Mouse (Mus musculus) stomach, embryonic 14.5 days (tissue): ENCODE results near the gene Znhit3. TPM values are rescaled to one million over a fixed set of nuclear protein-coding genes. Genes with fewer than 3 reads are reported as not detected.

Source experiments
- ATAC-seq: fragments of 200-750 bp; cut with Nextera tagmentation; 2 replicates; pipeline ENCODE4 v1.8.0; 2017; ENCODE audit warnings: low read depth, moderate TSS enrichment; ENCODE audit not compliant: insufficient number of reproducible peaks, insufficient read depth, low FRiP score
- H3K27ac ChIP-seq: fragments of 300-500 bp; sonication (generic); 2 replicates; pipeline ENCODE4 v1.5.1; 2014; ENCODE audit warnings: mild to moderate bottlenecking, low read length, moderate library complexity, mixed read lengths
- H3K27me3 ChIP-seq: fragments of 300-500 bp; sonication (generic); 2 replicates; pipeline ENCODE4 v1.6.1; 2014; ENCODE audit warnings: low read length, control low read depth, mixed read lengths; ENCODE audit not compliant: control insufficient read depth, insufficient read depth
- H3K36me3 ChIP-seq: fragments of 300-500 bp; sonication (generic); 2 replicates; pipeline ENCODE4 v1.6.1; 2014; ENCODE audit warnings: mild to moderate bottlenecking, control low read depth, low read length, moderate library complexity, mixed read lengths; ENCODE audit not compliant: control insufficient read depth, insufficient read depth
- H3K4me1 ChIP-seq: fragments of 300-500 bp; sonication (generic); 2 replicates; pipeline ENCODE4 v1.6.1; 2014; ENCODE audit warnings: low read length, control low read depth, mixed read lengths; ENCODE audit not compliant: control insufficient read depth, insufficient read depth
- H3K4me2 ChIP-seq: fragments of 300-500 bp; sonication (generic); replicated peaks from 2 replicates; pipeline ENCODE4 v1.6.1; 2014; ENCODE audit warnings: low read depth, low read length, control low read depth
- H3K4me3 ChIP-seq: fragments of 300-500 bp; sonication (generic); 2 replicates; pipeline ENCODE4 v1.5.1; 2014; ENCODE audit warnings: low read depth, low read length, control low read depth
- H3K9ac ChIP-seq: fragments of 300-500 bp; sonication (generic); replicated peaks from 2 replicates; pipeline ENCODE4 v1.6.1; 2014; ENCODE audit warnings: low read depth, mild to moderate bottlenecking, control low read depth, low read length, moderate library complexity, mixed read lengths
- H3K9me3 ChIP-seq: fragments of 300-500 bp; sonication (generic); 2 replicates; pipeline ENCODE4 v1.6.1; 2016; ENCODE audit warnings: low read depth, low read length, control low read depth; ENCODE audit not compliant: control insufficient read depth
- WGBS: fragments of 180-500 bp; shearing (Covaris S2); extraction: QIAGEN DNeasy Blood & Tissue Kit; methylation state at CpG from one replicate; pipeline ENCODE4 v1.1.7; 2014; 5-methylcytosine and 5-hydroxymethylcytosine counted together
- polyA plus RNA-seq: library from polyadenylated mRNA; unstranded; fragments of >200 nt; fragmentation: Nextera tagmentation; extraction: Ambion mirVana; gene quantifications from 2 replicates; pipeline ENCODE4 v1.2.1, GENCODE M21; 2014

The Znhit3 gene
- polyA plus RNA-seq, 1 experiment from 2014 or later, result 64.3 TPM

DNA sequence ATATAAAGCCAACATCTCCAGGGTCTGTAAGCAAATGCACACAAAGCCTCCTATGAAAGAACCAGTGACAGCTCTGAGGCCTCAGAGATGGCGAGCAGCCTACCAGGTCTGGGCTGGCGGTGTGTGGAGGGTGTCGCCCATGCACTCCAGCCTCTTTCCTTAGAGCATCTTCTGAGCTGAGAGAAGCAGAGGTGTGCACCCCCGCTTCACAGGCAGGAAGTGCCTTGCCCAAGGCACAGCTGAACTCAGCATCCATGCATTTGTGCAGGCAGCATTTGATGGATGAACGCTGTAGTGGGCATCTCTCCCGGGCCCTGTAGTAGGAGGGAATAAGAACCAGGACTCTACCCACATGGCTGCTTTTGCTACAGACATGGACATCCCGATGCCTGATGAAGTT, 24.5 kb downstream of the Znhit3 start:
- WGBS, result 95% methylated on average over 7 of the region's 7 CpGs

DNA sequence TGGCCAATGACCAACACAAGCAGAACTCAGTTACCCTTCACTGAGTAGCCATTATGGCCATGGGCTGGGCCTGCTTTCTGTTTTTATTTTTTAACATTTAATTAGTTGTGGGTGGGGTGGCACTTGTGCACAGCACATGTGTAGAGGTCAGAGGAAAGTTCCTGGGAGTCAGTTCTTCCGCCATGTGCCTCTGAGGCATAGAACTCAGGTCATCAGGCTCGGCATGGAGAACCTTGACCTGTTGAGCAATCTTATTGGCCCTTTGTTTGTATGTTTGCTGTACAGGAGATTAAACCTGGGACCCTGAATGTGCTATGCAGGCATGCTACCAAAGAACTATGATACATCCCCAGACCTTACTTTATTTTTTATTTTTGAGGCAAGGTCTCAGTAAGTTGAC, 26.7 kb downstream of the Znhit3 start:
- Histone ChIP-seq H3K27ac (no peak overlapping the region), H3K4me2 (no peak overlapping the region), H3K4me3 (no peak overlapping the region), H3K27me3 (no peaks in the 10 kb centered on the region), H3K4me1 (no peaks in the 10 kb centered on the region), H3K36me3 (peaks cover 33% of the 10 kb centered on the region), H3K9me3 (no peaks in the 10 kb centered on the region), H3K9ac (no peak overlapping the region)
- ATAC-seq, result no peak
- 90% methylated on average over 2 of the region's 2 CpGs for WGBS

More for the DNA sequence above, 24.5 kb downstream of the Znhit3 start:
- Histone ChIP-seq H3K36me3 (peaks cover 32% of the 10 kb centered on the region), H3K4me1 (no peaks in the 10 kb centered on the region), H3K9me3 (no peaks in the 10 kb centered on the region), H3K27me3 (no peaks in the 10 kb centered on the region), H3K4me3 (no peak overlapping the region), H3K4me2 (no peak overlapping the region), H3K27ac (no peak overlapping the region), H3K9ac (no peak overlapping the region)
- ATAC-seq, result no peak

DNA sequence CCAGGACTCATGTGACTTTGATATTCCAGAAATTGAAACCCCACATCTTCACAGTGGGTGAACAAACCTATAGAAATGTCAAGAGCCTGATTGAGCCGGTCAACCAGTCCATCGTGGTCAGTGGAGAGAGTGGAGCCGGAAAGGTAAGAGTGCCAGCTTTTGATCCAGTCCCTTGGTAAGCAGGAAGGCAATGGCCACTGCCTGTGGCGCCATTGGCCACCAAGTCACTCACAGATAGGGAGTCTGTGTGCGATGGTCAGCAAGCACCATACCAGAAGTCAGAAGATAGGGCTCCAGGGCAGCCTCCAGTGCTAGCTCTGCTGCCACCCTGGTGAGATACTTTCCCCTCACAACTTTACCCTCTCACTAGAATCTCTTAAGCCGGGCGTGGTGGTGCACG, 28.1 kb downstream of the Znhit3 start:
- H3K9me3 ChIP-seq, result no peaks in the 10 kb centered on the region
- H3K4me2 ChIP-seq, result no peak overlapping the region
- H3K4me1 ChIP-seq, result no peaks in the 10 kb centered on the region
- H3K9ac ChIP-seq, result no peak overlapping the region
- peaks cover 31% of the 10 kb centered on the region for H3K36me3 ChIP-seq
- H3K4me3 ChIP-seq, result no peak overlapping the region
- no peak for ATAC-seq
- no peaks in the 10 kb centered on the region for H3K27me3 ChIP-seq
- no peak overlapping the region for H3K27ac ChIP-seq
- 94% methylated on average over 8 of the region's 8 CpGs for WGBS

DNA sequence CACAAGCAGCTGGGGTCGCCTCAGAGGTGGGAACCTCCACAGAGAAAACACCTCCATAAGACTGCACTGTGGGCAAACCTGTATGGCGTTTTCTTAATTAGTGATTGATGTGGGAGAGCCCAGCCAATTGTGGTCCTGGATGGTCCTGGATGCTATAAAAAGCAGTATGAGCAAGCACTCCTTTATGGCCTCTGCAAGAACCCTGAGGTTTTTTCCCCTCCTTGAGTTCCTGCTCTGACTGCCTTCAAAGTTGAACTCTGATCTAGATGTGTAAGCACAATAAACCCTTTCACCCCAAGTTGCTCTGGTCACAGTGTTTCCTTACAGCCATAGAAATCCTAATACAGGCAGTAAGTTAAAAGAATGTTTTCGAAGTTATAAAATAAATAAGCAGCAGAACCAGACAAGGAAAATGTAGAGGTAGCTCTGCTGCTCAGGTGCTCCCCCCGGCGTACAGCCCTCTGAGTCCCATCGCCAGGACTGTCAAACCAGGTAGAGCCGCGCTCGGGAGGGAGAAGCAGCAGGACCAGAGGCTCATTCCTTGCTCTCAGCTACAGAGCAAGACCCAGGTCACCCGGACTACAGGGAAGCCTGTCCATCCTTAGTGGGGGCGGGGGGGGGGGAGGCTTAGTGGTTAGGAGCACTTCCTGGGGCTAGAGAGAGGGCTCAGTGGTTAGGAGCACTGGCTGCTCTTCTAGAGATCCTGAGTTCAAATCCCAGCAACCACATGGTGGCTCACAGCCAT, 29.2 kb downstream of the Znhit3 start:
- Histone ChIP-seq H3K4me1 (no peaks in the 10 kb centered on the region), H3K4me3 (no peak overlapping the region), H3K9ac (no peak overlapping the region), H3K27me3 (no peaks in the 10 kb centered on the region), H3K27ac (no peak overlapping the region), H3K9me3 (no peaks in the 10 kb centered on the region), H3K36me3 (peaks cover 26% of the 10 kb centered on the region), H3K4me2 (no peak overlapping the region)
- ATAC-seq, result no peak
- WGBS, result 89% methylated on average over 11 of the region's 11 CpGs

DNA sequence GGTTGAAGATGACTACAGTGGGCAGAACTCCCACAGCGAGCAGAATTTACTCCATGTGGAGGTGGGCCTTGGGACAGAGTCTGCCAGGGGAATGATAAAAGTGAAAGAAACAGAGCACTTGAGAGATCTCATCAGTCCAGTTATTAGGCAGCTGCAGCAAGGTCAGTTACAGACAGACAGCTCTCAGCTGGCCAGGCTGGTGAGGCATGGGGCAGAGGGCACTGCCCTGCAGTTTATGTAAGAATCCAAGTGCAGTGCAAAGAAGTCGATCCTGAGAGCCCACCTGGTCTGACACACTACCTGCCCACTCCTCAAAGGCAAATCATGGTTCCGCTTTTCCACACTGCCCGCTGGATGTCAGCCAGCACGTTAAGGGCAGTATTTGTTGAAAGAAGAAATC, 29.9 kb downstream of the Znhit3 start:
- no peak overlapping the region for H3K4me3 ChIP-seq
- WGBS, result 83% methylated on average over 5 of the region's 5 CpGs
- H3K36me3 ChIP-seq, result peaks cover 26% of the 10 kb centered on the region; the same call in 1 of the 2 replicates
- no peak overlapping the region for H3K9ac ChIP-seq
- no peaks in the 10 kb centered on the region for H3K27me3 ChIP-seq
- H3K27ac ChIP-seq, result no peak overlapping the region
- peaks cover 2% of the 10 kb centered on the region; the same call in 1 of the 2 replicates for H3K4me1 ChIP-seq
- ATAC-seq, result no peak
- no peak overlapping the region for H3K4me2 ChIP-seq
- H3K9me3 ChIP-seq, result no peaks in the 10 kb centered on the region

DNA sequence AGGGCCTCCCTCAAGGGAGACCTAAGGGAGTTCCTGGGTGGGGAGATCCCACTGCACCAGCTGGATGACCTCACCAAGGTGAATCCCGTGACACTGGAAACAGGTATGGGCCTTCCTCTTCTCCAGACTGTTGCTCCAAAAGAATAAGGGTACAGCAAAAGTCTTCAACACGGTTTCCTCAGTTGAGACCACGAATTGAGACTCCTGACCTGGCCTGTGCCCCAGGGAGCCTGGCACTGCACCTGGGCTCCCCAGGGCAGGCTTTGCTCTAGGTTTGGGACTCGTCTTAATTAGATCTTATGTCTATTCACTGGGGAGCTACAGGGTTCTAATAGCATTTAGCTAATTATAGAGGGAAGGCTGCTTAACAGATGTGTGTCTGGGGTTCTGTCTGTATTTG, 30.9 kb downstream of the Znhit3 start:
- no peak for ATAC-seq
- Histone ChIP-seq H3K4me3 (no peak overlapping the region), H3K36me3 (peaks cover 26% of the 10 kb centered on the region; the same call in 1 of the 2 replicates), H3K27ac (no peak overlapping the region), H3K4me2 (no peak overlapping the region), H3K9me3 (no peaks in the 10 kb centered on the region), H3K9ac (no peak overlapping the region), H3K4me1 (peaks cover 6% of the 10 kb centered on the region; the same call in 1 of the 2 replicates), H3K27me3 (no peaks in the 10 kb centered on the region)
- 91% methylated on average over 4 of the region's 4 CpGs for WGBS

DNA sequence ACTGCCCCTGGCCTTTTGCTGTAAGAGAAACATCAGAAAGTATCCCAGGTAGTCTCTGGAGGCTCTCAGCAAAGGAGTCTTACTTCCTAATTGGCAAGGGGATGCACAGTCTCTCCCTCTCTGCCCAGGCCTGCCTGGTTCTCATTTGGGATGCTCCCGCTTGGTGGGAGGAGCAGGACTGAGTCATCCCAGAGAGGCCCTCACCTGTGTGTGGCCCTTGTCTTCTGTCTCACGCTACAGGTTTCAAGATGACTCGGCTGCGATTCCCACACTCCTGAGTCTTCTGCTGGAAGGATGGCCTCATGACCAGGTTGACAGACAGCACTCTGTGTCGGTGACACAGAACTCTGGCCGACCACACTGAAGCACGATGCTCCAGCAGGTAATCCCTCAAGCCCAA, 33.8 kb downstream of the Znhit3 start:
- Histone ChIP-seq H3K27ac (no peak overlapping the region), H3K36me3 (peaks cover 19% of the 10 kb centered on the region; the same call in 1 of the 2 replicates), H3K4me3 (no peak overlapping the region), H3K27me3 (no peaks in the 10 kb centered on the region), H3K9me3 (no peaks in the 10 kb centered on the region), H3K4me2 (no peak overlapping the region), H3K9ac (no peak overlapping the region), H3K4me1 (peaks cover 12% of the 10 kb centered on the region; the same call in 1 of the 2 replicates)
- no peak for ATAC-seq
- whole genome bisulfite sequencing, result 92% methylated on average over 7 of the region's 7 CpGs

DNA sequence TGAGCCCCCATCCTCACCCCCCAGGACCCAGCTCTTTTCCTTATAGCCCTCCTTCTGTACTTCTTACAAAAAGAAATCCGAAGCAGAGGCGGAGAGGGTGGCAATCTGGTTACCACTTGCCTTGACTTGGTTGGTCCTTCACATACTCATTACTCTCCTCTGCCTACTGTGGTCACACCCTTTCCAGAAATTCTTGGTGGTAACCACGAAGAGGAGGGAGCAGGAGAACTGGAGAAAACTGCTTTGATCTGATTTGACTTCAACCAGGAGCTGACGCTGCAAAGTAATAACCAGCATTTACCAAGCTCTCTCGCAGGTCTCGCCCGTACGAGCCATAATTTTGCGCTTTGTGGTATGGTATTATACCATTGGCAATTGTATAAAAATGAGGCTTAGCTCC, 35.2 kb downstream of the Znhit3 start:
- 47% methylated on average over 9 of the region's 9 CpGs for WGBS
- no peaks in the 10 kb centered on the region for H3K27me3 ChIP-seq
- peak overlapping the region; percentile 74 for H3K9ac ChIP-seq
- H3K36me3 ChIP-seq, result peaks cover 12% of the 10 kb centered on the region; the same call in 1 of the 2 replicates
- no peaks in the 10 kb centered on the region for H3K9me3 ChIP-seq
- peak; percentile 15; the same call in 1 of the 2 replicates for ATAC-seq
- peak overlapping the region; percentile 87 for H3K4me3 ChIP-seq
- H3K4me1 ChIP-seq, result peaks cover 12% of the 10 kb centered on the region; the same call in 1 of the 2 replicates
- H3K4me2 ChIP-seq, result peak overlapping the region; percentile 88
- H3K27ac ChIP-seq, result peak overlapping the region; percentile 93
